Mouse (Mus musculus) ES-E14 (cell line): Measurements from ENCODE around the gene Thrb.

Experiments
- CHD2 ChIP-seq: IDR thresholded peaks from 2 replicates; pipeline ENCODE4 v1.6.1; 2014; ENCODE audit warnings: mild to moderate bottlenecking, low read depth, low read length, inconsistent platforms
- MAFK ChIP-seq: IDR thresholded peaks from 2 replicates; pipeline ENCODE4 v1.6.1; 2014; ENCODE audit warnings: mild to moderate bottlenecking, low read depth, low read length, inconsistent platforms; ENCODE audit not compliant: insufficient read depth
- ZNF384 ChIP-seq: IDR thresholded peaks from 2 replicates; pipeline ENCODE4 v1.6.1; 2012; ENCODE audit warnings: low read depth, low read length, inconsistent platforms

DNA sequence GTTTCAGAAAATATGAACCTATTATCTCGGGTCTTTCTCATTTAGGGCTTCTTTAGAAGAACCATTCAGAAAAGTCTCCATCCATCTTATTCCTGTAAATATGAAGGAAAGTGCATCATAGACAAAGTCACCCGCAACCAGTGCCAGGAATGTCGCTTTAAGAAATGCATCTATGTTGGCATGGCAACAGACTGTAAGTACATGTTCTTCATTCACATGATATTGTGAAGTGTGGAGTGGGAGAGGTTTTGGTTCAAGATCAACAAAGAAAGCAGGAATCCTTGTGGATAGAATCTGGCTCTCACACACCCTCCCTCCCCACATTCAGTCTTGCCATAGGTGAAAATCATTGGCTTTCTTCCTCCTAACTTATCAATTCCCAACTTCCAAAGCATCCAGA lies 348.5 kb downstream of the Thrb start:
- TF ChIP-seq MAFK (no peak), CHD2 (no peak), ZNF384 (no peak)
